Mouse (Mus musculus): ENCODE data around the gene Prpf40b. TPM values are rescaled to one million over a fixed set of nuclear protein-coding genes. Genes with fewer than 3 reads are reported as not detected.
A peak's percentile ranks its signal among the peaks of the same experiment; 100 is the strongest.
"Not testable (repeated sequence)": the region's sequence is repeated elsewhere in the genome, so short reads cannot be mapped to it uniquely, and the experiment has no call there.

The Prpf40b gene
- 82.4 and 83.6 TPM in 2 replicates for polyA plus RNA-seq (2015; fragmentation: Nextera tagmentation; extraction: Ambion mirVana)

- H3K27me3 ChIP-seq, result no peaks in the 10 kb centered on the region
- H3K9me3 ChIP-seq, result no peaks in the 10 kb centered on the region
- H3K4me1 ChIP-seq, result peaks cover 20% of the 10 kb centered on the region
- peak; percentile 92 for ATAC-seq (ENCODE audit: insufficient number of reproducible peaks, insufficient read depth, low FRiP score, low TSS enrichment, low read depth)
- 0% methylated on average over 45 of the region's 64 CpGs for WGBS
- H3K36me3 ChIP-seq, result peaks cover 3% of the 10 kb centered on the region; the same call in 1 of the 2 replicates
- H3K4me2 ChIP-seq, result peak within 1 kb of the TSS; percentile 76
- peak within 1 kb of the TSS; percentile 85 for H3K27ac ChIP-seq
- peak within 1 kb of the TSS; percentile 79 for H3K9ac ChIP-seq
- peak within 1 kb of the TSS; percentile 67 for H3K4me3 ChIP-seq
Observed at GRCm38 (mm10) chr15:99294813-99295374, at the start of gene Prpf40b. Prpf40b (plus strand) TSS chr15:99295087.

DNA sequence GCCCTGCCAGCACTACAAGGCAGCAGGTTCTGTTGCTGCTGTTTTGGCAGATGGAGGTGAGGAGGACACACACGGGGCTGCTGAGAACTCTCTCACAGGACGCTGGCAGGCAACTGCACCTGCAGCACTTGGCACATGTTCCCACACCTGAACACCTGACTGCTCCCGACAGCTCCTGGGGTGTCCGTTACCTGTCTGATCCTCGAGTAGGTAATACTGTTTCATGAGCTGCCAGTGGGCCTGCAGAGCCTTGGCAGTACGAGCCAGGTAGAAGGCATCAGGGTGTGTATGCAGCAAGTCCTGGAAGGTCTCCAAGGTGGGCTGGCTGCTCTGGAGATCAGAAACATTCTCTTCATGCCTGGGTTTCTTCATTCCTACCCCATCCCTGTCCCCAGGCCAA, 48.2 kb upstream of the Prpf40b start:
- not testable (repeated sequence) for H3K27me3 ChIP-seq; ATAC-seq (ENCODE audit: insufficient number of reproducible peaks, insufficient read depth, low FRiP score, low TSS enrichment, low read depth); H3K9me3 ChIP-seq; H3K9ac ChIP-seq; H3K4me3 ChIP-seq; H3K27ac ChIP-seq; H3K4me2 ChIP-seq
- peaks cover 11% of the 10 kb centered on the region; the same call in 1 of the 2 replicates for H3K4me1 ChIP-seq
- peaks cover 80% of the 10 kb centered on the region for H3K36me3 ChIP-seq
- WGBS, result 85% methylated on average over 6 of the region's 6 CpGs

- H3K4me2 ChIP-seq, result no peak overlapping the region
- no peaks in the 10 kb centered on the region for H3K9me3 ChIP-seq
- peaks cover 60% of the 10 kb centered on the region for H3K36me3 ChIP-seq
- no peak for ATAC-seq (ENCODE audit: insufficient number of reproducible peaks, insufficient read depth, low FRiP score, low TSS enrichment, low read depth)
- H3K9ac ChIP-seq, result no peak overlapping the region
- WGBS, result 79% methylated on average over 9 of the region's 9 CpGs
- no peak overlapping the region for H3K4me3 ChIP-seq
- H3K4me1 ChIP-seq, result peaks cover 15% of the 10 kb centered on the region
- no peak overlapping the region for H3K27ac ChIP-seq
- H3K27me3 ChIP-seq, result no peaks in the 10 kb centered on the region
Observed at GRCm38 (mm10) chr15:99248972-99249371, 45.9 kb upstream of the Prpf40b start.

GRCm38 (mm10) chr15:99249938-99250337, 44.9 kb upstream of the Prpf40b start:
- WGBS, result 91% methylated on average over 11 of the region's 11 CpGs
- peaks cover 15% of the 10 kb centered on the region for H3K4me1 ChIP-seq
- H3K36me3 ChIP-seq, result peaks cover 50% of the 10 kb centered on the region
- no peak overlapping the region for H3K27ac ChIP-seq
- no peak overlapping the region for H3K4me2 ChIP-seq
- H3K27me3 ChIP-seq, result no peaks in the 10 kb centered on the region
- no peaks in the 10 kb centered on the region for H3K9me3 ChIP-seq
- ATAC-seq (ENCODE audit: insufficient number of reproducible peaks, insufficient read depth, low FRiP score, low TSS enrichment, low read depth), result no peak
- H3K9ac ChIP-seq, result 0 out of 2 replicates have a peak overlapping the region, but pooled peaks have one; percentile 21
- H3K4me3 ChIP-seq, result no peak overlapping the region

- Histone ChIP-seq H3K9ac (peak overlapping the region; percentile 73), H3K27ac (peak overlapping the region; percentile 97; the same call in 1 of the 2 replicates), H3K4me1 (peaks cover 15% of the 10 kb centered on the region), H3K36me3 (peaks cover 40% of the 10 kb centered on the region), H3K4me3 (peak overlapping the region; percentile 57), H3K4me2 (peak overlapping the region; percentile 69)
- ATAC-seq (ENCODE audit: insufficient number of reproducible peaks, insufficient read depth, low FRiP score, low TSS enrichment, low read depth); H3K27me3 ChIP-seq; H3K9me3 ChIP-seq: not testable (repeated sequence)
- under 1% methylated on average over 14 of the region's 15 CpGs for WGBS
Observed at GRCm38 (mm10) chr15:99251111-99251510, 43.8 kb upstream of the Prpf40b start.

GRCm38 (mm10) chr15:99251626-99252380, 43.1 kb upstream of the Prpf40b start, which contains the start of gene Mcrs1:
Mcrs1 (minus strand) TSS chr15:99251961.
- under 1% methylated on average over 52 of the region's 52 CpGs for WGBS
- peak within 1 kb of the TSS; percentile 69 for H3K4me2 ChIP-seq
- H3K27me3 ChIP-seq, result no peaks in the 10 kb centered on the region
- ATAC-seq (ENCODE audit: insufficient number of reproducible peaks, insufficient read depth, low FRiP score, low TSS enrichment, low read depth), result peak; percentile 90
- peak within 1 kb of the TSS; percentile 97 for H3K27ac ChIP-seq
- H3K9me3 ChIP-seq, result no peaks in the 10 kb centered on the region
- peaks cover 33% of the 10 kb centered on the region for H3K36me3 ChIP-seq
- H3K4me3 ChIP-seq, result peak within 1 kb of the TSS; percentile 57
- H3K9ac ChIP-seq, result peak within 1 kb of the TSS; percentile 73
- peaks cover 15% of the 10 kb centered on the region for H3K4me1 ChIP-seq

DNA sequence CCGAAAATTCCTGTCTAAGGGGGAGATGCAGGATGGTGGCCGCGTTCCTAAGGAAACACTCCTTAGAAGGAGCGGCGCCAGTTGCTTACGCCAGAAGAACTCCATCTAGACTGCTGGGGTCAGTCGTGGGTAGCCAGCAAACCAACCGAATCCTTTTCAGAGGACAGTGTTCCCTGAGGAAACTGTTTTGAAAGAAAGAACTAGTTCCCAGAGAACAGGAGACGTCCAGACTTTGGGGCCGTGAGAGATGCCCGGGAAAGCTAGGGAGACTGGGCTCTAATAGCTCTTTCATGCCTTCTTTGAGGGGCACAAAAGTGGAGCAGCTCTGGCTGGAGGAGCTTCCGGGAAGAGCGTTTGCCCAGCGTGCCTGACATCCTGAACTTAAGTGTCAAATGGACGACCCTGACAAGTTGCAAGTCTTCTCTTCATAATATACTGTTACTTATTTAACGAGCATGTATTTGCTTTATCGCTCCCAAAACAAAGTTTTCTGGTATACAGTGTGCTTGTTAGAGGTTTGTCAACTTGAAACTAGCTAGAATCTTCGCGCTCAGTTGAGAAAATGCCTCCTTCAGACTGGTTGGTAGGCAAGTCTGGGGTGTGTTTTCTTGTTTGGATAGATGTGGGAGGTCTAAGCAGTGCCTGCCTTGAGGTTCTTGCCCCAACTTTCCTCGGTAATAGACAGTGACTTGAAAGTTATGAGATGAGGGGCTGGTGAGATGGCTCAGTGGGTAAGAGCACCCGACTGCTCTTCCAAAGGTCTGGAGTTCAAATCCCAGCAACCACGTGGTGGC, 42.3 kb upstream of the Prpf40b start:
- H3K9me3 ChIP-seq, result no peaks in the 10 kb centered on the region
- H3K9ac ChIP-seq, result peak overlapping the region; percentile 73
- 4% methylated on average over 22 of the region's 22 CpGs for WGBS
- H3K27me3 ChIP-seq, result no peaks in the 10 kb centered on the region
- peak; percentile 54 for ATAC-seq (ENCODE audit: insufficient number of reproducible peaks, insufficient read depth, low FRiP score, low TSS enrichment, low read depth)
- H3K4me3 ChIP-seq, result peak overlapping the region; percentile 57
- peak overlapping the region; percentile 97 for H3K27ac ChIP-seq
- H3K4me1 ChIP-seq, result peaks cover 15% of the 10 kb centered on the region
- H3K36me3 ChIP-seq, result peaks cover 25% of the 10 kb centered on the region
- peak overlapping the region; percentile 69 for H3K4me2 ChIP-seq

DNA sequence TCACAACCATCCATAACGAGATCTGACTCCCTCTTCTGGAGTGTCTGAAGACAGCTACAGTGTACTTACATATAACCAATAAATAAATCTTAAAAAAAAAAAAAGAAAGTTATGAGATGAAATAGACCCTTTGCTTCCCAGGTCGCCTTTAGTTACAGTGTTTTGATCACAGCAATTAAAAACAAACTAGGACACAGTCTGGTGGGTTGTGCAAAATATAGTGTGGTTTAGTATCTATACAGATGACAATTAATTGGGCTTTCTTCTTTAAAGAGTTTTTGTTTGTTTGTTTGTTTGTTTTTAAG, 41.8 kb upstream of the Prpf40b start:
- not testable (repeated sequence) for H3K9ac ChIP-seq; H3K27me3 ChIP-seq; ATAC-seq (ENCODE audit: insufficient number of reproducible peaks, insufficient read depth, low FRiP score, low TSS enrichment, low read depth); H3K9me3 ChIP-seq
- 36% methylated on average over 2 of the region's 2 CpGs for WGBS
- Histone ChIP-seq H3K4me1 (peaks cover 15% of the 10 kb centered on the region), H3K4me3 (peak overlapping the region; percentile 57), H3K27ac (peak overlapping the region; percentile 97; the same call in 1 of the 2 replicates), H3K4me2 (peak overlapping the region; percentile 69), H3K36me3 (peaks cover 19% of the 10 kb centered on the region)

DNA sequence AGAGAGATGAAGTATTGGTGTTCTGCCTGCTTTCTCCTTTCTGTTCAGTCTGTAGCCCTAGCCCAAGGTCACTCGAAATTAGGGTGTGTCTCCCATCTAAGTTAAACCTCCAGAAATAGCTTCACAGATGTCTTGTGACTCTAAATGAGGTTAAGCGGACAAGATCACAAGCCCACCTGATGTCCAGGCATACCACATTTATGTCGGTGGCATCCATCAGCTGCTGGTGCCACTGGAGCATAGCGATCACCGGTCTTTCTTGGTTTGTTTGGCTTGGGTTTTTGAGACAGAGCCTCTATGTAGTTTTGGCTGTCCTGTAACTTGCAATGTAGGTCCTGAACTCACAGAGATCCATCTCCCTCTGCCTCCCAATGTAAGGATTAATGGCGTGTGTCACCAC, 41.1 kb upstream of the Prpf40b start:
- Histone ChIP-seq H3K4me2 (no peak overlapping the region), H3K9ac (no peak overlapping the region), H3K27me3 (no peaks in the 10 kb centered on the region), H3K9me3 (no peaks in the 10 kb centered on the region), H3K27ac (no peak overlapping the region), H3K4me3 (no peak overlapping the region), H3K36me3 (peaks cover 13% of the 10 kb centered on the region), H3K4me1 (peaks cover 15% of the 10 kb centered on the region)
- ATAC-seq (ENCODE audit: insufficient number of reproducible peaks, insufficient read depth, low FRiP score, low TSS enrichment, low read depth), result no peak
- 96% methylated on average over 6 of the region's 6 CpGs for WGBS

DNA sequence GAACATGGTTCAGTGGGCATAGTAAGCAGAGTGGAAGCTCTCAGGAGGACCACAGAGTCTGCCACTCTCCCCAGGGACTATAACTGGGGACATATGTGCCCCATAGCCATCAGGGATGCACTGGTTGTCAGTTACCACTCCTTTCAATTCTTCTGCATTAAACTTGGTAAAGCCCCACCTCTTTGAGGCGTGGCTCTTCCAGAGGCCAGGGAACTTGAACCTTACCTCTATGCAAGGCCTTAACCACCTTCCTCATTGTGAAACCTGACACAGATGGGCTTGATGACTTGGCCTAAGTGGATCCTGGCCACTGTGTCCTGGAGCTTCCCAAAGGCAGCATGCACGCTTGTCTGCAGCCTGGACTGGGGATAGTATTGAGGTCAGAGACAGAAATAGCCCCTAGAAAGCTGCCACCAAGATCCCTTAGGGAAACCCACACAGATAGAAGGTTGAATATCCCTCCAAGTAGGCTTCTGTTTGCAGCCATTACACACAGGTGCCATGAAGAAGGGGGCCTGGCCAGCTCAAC, 40.3 kb upstream of the Prpf40b start:
- Histone ChIP-seq H3K9me3 (no peaks in the 10 kb centered on the region), H3K27me3 (no peaks in the 10 kb centered on the region), H3K4me3 (no peak overlapping the region), H3K36me3 (peaks cover 6% of the 10 kb centered on the region), H3K27ac (no peak overlapping the region), H3K4me2 (no peak overlapping the region), H3K4me1 (peaks cover 15% of the 10 kb centered on the region), H3K9ac (no peak overlapping the region)
- WGBS, result 83% methylated on average over 2 of the region's 2 CpGs
- ATAC-seq (ENCODE audit: insufficient number of reproducible peaks, insufficient read depth, low FRiP score, low TSS enrichment, low read depth), result no peak

GRCm38 (mm10) chr15:99255241-99255749, 39.6 kb upstream of the Prpf40b start:
- no peak for ATAC-seq (ENCODE audit: insufficient number of reproducible peaks, insufficient read depth, low FRiP score, low TSS enrichment, low read depth)
- WGBS, result 87% methylated on average over 6 of the region's 6 CpGs
- H3K36me3 ChIP-seq, result no peaks in the 10 kb centered on the region

More at GRCm38 (mm10) chr15:99255241-99255749, 39.6 kb upstream of the Prpf40b start:
- H3K4me1 ChIP-seq, result peaks cover 14% of the 10 kb centered on the region
- no peak overlapping the region for H3K27ac ChIP-seq
- H3K9me3 ChIP-seq, result no peaks in the 10 kb centered on the region
- no peak overlapping the region for H3K9ac ChIP-seq
- no peaks in the 10 kb centered on the region for H3K27me3 ChIP-seq
- no peak overlapping the region for H3K4me2 ChIP-seq
- no peak overlapping the region for H3K4me3 ChIP-seq
